Mouse (Mus musculus) limb, embryonic 14.5 days (tissue): ENCODE measurements around the gene Lix1l. TPM values are rescaled to one million over a fixed set of nuclear protein-coding genes. Genes with fewer than 3 reads are reported as not detected.

Source experiments
- ATAC-seq: fragments of 200-750 bp; cut with Nextera tagmentation; 2 replicates; pipeline ENCODE4 v1.8.0; 2017; ENCODE audit warnings: low read depth, moderate number of reproducible peaks, moderate TSS enrichment; ENCODE audit not compliant: low FRiP score
- DNase-seq: peaks from one replicate; pipeline ENCODE4 v3.0.0-alpha.2; 2015; ENCODE audit warnings: low spot score
- H3K27ac ChIP-seq: fragments of 300-500 bp; sonication (generic); replicated peaks from 2 replicates; pipeline ENCODE4 v1.5.1; 2014; ENCODE audit warnings: low read depth, mild to moderate bottlenecking, low read length, moderate library complexity, mixed read lengths
- H3K27me3 ChIP-seq: fragments of 300-500 bp; sonication (generic); 2 replicates; pipeline ENCODE4 v1.6.1; 2014; ENCODE audit warnings: low read length, mixed read lengths; ENCODE audit not compliant: control insufficient read depth, insufficient read depth
- H3K36me3 ChIP-seq: fragments of 300-500 bp; sonication (generic); 2 replicates; pipeline ENCODE4 v1.6.1; 2014; ENCODE audit warnings: mild to moderate bottlenecking, low read length, moderate library complexity, mixed read lengths; ENCODE audit not compliant: control insufficient read depth, insufficient read depth
- H3K4me1 ChIP-seq: fragments of 300-500 bp; sonication (generic); 2 replicates; pipeline ENCODE4 v1.6.1; 2014; ENCODE audit warnings: antibody characterized with exemption, low read length, mixed read lengths; ENCODE audit not compliant: control insufficient read depth, insufficient read depth
- H3K4me2 ChIP-seq: fragments of 300-500 bp; sonication (generic); replicated peaks from 2 replicates; pipeline ENCODE4 v1.6.1; 2014; ENCODE audit warnings: low read depth, mild to moderate bottlenecking, low read length, moderate library complexity; ENCODE audit not compliant: severe bottlenecking
- H3K4me3 ChIP-seq: fragments of 300-500 bp; sonication (generic); replicated peaks from 2 replicates; pipeline ENCODE4 v1.5.1; 2014; ENCODE audit warnings: low read length
- H3K9ac ChIP-seq: fragments of 300-500 bp; sonication (generic); 2 replicates; pipeline ENCODE4 v1.6.1; 2014; ENCODE audit warnings: mild to moderate bottlenecking, low read depth, low read length, moderate library complexity; ENCODE audit not compliant: severe bottlenecking
- H3K9me3 ChIP-seq: fragments of 300-500 bp; sonication (generic); 2 replicates; pipeline ENCODE4 v1.6.1; 2016; ENCODE audit warnings: low read length; ENCODE audit not compliant: control insufficient read depth
- POLR2A ChIP-seq: fragments of 200-500 bp; IDR thresholded peaks from 2 replicates; pipeline ENCODE4 v1.8.0; 2012; ENCODE audit warnings: inconsistent platforms, mild to moderate bottlenecking, moderate library complexity, borderline replicate concordance; ENCODE audit not compliant: insufficient read depth, insufficient read length; ENCODE audit errors: extremely low read depth
- WGBS: fragments of 180-500 bp; shearing (Covaris S2); extraction: QIAGEN DNeasy Blood & Tissue Kit; methylation state at CpG from one replicate; pipeline ENCODE4 v1.1.7; 2014; 5-methylcytosine and 5-hydroxymethylcytosine counted together
- polyA plus RNA-seq, 2 experiments: library from polyadenylated mRNA; depleted of rRNA in 1 of 2; stranded (reverse) in 1 of 2; unstranded in 1 of 2; fragments of >200 nt; fragmentation: Nextera tagmentation in 1 of 2; extraction: Ambion mirVana in 1 of 2; gene quantifications; 2 replicates each; pipeline versions ENCODE4 v1.2.1 to v1.2.3; 2012 to 2014

The Lix1l gene
- polyA plus RNA-seq, 2 experiments, result 8.9 to 84.2 TPM

- TF ChIP-seq POLR2A, result no peak
- Histone ChIP-seq H3K9ac (no peak overlapping the region), H3K36me3 (peaks cover 23% of the 10 kb centered on the region), H3K9me3 (no peaks in the 10 kb centered on the region), H3K4me2 (no peak overlapping the region), H3K4me1 (peaks cover 27% of the 10 kb centered on the region), H3K27me3 (no peaks in the 10 kb centered on the region), H3K27ac (no peak overlapping the region), H3K4me3 (no peak overlapping the region)
- no peak for DNase-seq
- 91% methylated on average over 4 of the region's 4 CpGs for WGBS
- ATAC-seq, result no peak
Observed at GRCm38 (mm10) chr3:96606618-96607017, 5.7 kb downstream of the Lix1l start.

GRCm38 (mm10) chr3:96617941-96618340 lies 17.0 kb downstream of the Lix1l start:
- 70% methylated on average over 3 of the region's 3 CpGs for WGBS
- ATAC-seq, result no peak
- H3K4me3 ChIP-seq, result no peak overlapping the region
- no peaks in the 10 kb centered on the region for H3K27me3 ChIP-seq
- no peak overlapping the region for H3K9ac ChIP-seq
- no peak overlapping the region for H3K4me2 ChIP-seq
- no peaks in the 10 kb centered on the region for H3K9me3 ChIP-seq
- H3K4me1 ChIP-seq, result no peaks in the 10 kb centered on the region
- TF ChIP-seq POLR2A, result no peak
- H3K36me3 ChIP-seq, result peaks cover 78% of the 10 kb centered on the region
- no peak overlapping the region for H3K27ac ChIP-seq
- no peak for DNase-seq

DNA sequence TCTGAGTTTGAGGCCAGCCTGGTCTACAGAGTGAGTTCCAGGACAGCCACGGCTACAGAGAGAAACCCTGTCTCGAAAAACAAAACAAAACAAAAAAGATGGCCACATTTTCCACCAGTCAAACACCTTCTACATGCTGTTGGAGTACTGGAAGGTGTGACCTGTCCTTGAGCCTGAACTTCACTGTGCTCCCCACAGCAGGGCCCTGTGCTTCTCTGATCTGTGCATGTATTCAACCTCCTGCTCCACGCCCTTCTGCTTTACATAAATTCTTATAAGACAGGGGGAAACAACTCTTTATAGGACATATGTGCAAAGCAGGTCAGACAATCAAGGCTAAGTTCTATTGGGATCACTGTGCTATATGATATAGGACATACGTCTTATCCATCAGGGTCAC lies 22.3 kb downstream of the Lix1l start:
- no peak overlapping the region for H3K27ac ChIP-seq
- no peaks in the 10 kb centered on the region for H3K27me3 ChIP-seq
- H3K9ac ChIP-seq, result no peak overlapping the region
- TF ChIP-seq POLR2A, result no peak
- DNase-seq (no peak), ATAC-seq (no peak)
- H3K4me1 ChIP-seq, result no peaks in the 10 kb centered on the region
- H3K4me3 ChIP-seq, result no peak overlapping the region
- no peak overlapping the region for H3K4me2 ChIP-seq
- no peaks in the 10 kb centered on the region for H3K9me3 ChIP-seq
- peaks cover 64% of the 10 kb centered on the region for H3K36me3 ChIP-seq
- WGBS, result 95% methylated on average over 4 of the region's 4 CpGs

DNA sequence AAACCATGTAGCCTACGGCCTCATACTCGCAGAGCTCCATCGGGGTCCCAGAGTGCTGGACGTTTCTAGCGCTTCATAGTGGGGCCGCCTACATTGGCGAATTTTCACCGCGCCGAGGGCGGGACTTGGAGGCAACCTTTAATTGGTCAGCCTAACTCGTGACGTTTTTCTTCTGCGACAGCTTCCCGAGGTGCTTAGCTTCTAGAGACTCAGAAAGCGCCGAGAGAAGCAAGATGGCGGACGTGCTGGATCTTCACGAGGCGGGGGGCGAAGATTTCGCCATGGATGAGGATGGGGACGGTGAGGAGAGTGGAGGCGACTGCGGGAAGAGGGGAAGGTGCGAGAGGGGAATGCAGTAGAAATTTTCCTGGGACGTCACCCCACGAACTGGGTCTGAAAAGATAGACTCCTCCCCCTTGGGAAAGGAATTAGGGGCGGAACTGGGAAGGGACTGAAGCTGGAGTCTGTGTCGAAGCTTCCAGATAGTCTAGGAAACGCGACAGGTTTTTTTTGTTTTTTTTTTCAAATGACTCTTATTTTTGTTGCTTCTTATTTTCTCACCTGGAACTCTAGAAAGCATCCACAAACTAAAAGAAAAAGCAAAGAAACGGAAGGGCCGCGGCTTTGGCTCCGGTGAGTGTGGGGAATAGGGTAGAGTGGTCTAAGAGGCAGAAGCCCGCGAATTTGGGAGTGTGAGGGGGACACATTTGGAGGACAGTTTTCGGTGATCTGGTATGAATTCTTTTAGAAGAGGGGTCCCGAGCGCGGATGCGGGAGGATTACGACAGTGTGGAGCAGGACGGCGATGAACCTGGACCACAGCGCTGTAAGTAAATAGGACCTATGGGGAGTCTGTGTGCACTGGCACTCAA lies 29.0 kb downstream of the Lix1l start, which contains the start of gene Rbm8a:
Rbm8a (plus strand) TSS at position 205 of the 872 bp plus-strand sequence.
- Histone ChIP-seq H3K27me3 (no peaks in the 10 kb centered on the region), H3K36me3 (peaks cover 35% of the 10 kb centered on the region), H3K4me2 (peak within 1 kb of the TSS; percentile 79), H3K9me3 (no peaks in the 10 kb centered on the region), H3K27ac (peak within 1 kb of the TSS; percentile 79), H3K9ac (peak within 1 kb of the TSS; percentile 71), H3K4me3 (peak within 1 kb of the TSS; percentile 69), H3K4me1 (peaks cover 10% of the 10 kb centered on the region)
- under 1% methylated on average over 48 of the region's 48 CpGs for WGBS
- ATAC-seq (peak; percentile 95), DNase-seq (peak; percentile 99)
- TF ChIP-seq POLR2A, result peak; percentile 84; the same call in 1 of the 2 replicates

GRCm38 (mm10) chr3:96632058-96632457 lies 31.1 kb downstream of the Lix1l start:
- H3K4me3 ChIP-seq, result no peak overlapping the region
- H3K27ac ChIP-seq, result no peak overlapping the region
- H3K9ac ChIP-seq, result no peak overlapping the region
- peaks cover 28% of the 10 kb centered on the region for H3K36me3 ChIP-seq
- no peaks in the 10 kb centered on the region for H3K27me3 ChIP-seq
- H3K9me3 ChIP-seq, result no peaks in the 10 kb centered on the region
- H3K4me2 ChIP-seq, result no peak overlapping the region
- H3K4me1 ChIP-seq, result peaks cover 20% of the 10 kb centered on the region
- no peak for ATAC-seq
- DNase-seq, result no peak
- no peak for TF ChIP-seq POLR2A
